Mouse (Mus musculus) limb, embryonic 12.5 days (tissue): ENCODE measurements at regions not wholly inside any gene's neighbourhood (a gene's known extent, or its start where the extent isn't known, plus 50 kb on each side); places are given as distances from the start of the nearest gene placed in this dataset.

Experiments
- ATAC-seq: fragments of 200-750 bp; cut with Nextera tagmentation; 2 replicates; pipeline ENCODE4 v1.8.0; 2017; ENCODE audit warnings: low read depth, moderate TSS enrichment; ENCODE audit not compliant: insufficient number of reproducible peaks, insufficient read depth, low FRiP score, low TSS enrichment
- H3K27ac ChIP-seq: fragments of 300-500 bp; sonication (generic); 2 replicates; pipeline ENCODE4 v1.5.1; 2016; ENCODE audit warnings: mild to moderate bottlenecking, moderate library complexity
- H3K27me3 ChIP-seq: fragments of 300-500 bp; sonication (generic); 2 replicates; pipeline ENCODE4 v1.6.1; 2016; ENCODE audit warnings: mild to moderate bottlenecking, moderate library complexity
- H3K36me3 ChIP-seq: fragments of 300-500 bp; sonication (generic); 2 replicates; pipeline ENCODE4 v1.6.1; 2016; ENCODE audit warnings: mild to moderate bottlenecking, moderate library complexity
- H3K4me1 ChIP-seq: fragments of 300-500 bp; sonication (generic); replicated peaks from 2 replicates; pipeline ENCODE4 v1.6.1; 2016
- H3K4me2 ChIP-seq: fragments of 300-500 bp; sonication (generic); 2 replicates; pipeline ENCODE4 v1.6.1; 2016; ENCODE audit warnings: mild to moderate bottlenecking, moderate library complexity
- H3K4me3 ChIP-seq: fragments of 300-500 bp; sonication (generic); replicated peaks from 2 replicates; pipeline ENCODE4 v1.5.1; 2016; ENCODE audit warnings: mild to moderate bottlenecking
- H3K9ac ChIP-seq: fragments of 300-500 bp; sonication (generic); replicated peaks from 2 replicates; pipeline ENCODE4 v1.6.1; 2016; ENCODE audit warnings: mild to moderate bottlenecking, moderate library complexity
- H3K9me3 ChIP-seq: fragments of 300-500 bp; sonication (generic); 2 replicates; pipeline ENCODE4 v1.6.1; 2016; ENCODE audit warnings: mild to moderate bottlenecking, moderate library complexity
- WGBS: fragments of 180-500 bp; shearing (Covaris S2); methylation state at CpG from one replicate; pipeline ENCODE4 v1.1.7; 2016; 5-methylcytosine and 5-hydroxymethylcytosine counted together

GRCm38 (mm10) chr13:47869670-47870532 is 391.1 kb upstream of the Id4 start:
- no peaks in the 10 kb centered on the region for H3K36me3 ChIP-seq
- H3K9ac ChIP-seq = no peak overlapping the region
- no peak overlapping the region; the same call in 1 of the 2 replicates for H3K4me2 ChIP-seq
- H3K4me1 ChIP-seq = peaks cover 5% of the 10 kb centered on the region
- no peaks in the 10 kb centered on the region; the same call in 1 of the 2 replicates for H3K27me3 ChIP-seq
- H3K4me3 ChIP-seq = no peak overlapping the region
- WGBS = 55% methylated on average over 10 of the region's 10 CpGs
- ATAC-seq = no peak
- no peaks in the 10 kb centered on the region for H3K9me3 ChIP-seq
- H3K27ac ChIP-seq = peak overlapping the region; percentile 17; the same call in 1 of the 2 replicates

- H3K4me3 ChIP-seq = no peak overlapping the region
- H3K36me3 ChIP-seq = no peaks in the 10 kb centered on the region
- H3K9ac ChIP-seq = no peak overlapping the region
- 61% methylated on average over 11 of the region's 11 CpGs for WGBS
- no peak overlapping the region for H3K27ac ChIP-seq
- no peak overlapping the region for H3K4me2 ChIP-seq
- H3K9me3 ChIP-seq = no peaks in the 10 kb centered on the region
- H3K4me1 ChIP-seq = peaks cover 5% of the 10 kb centered on the region
- no peaks in the 10 kb centered on the region; the same call in 1 of the 2 replicates for H3K27me3 ChIP-seq
- ATAC-seq = no peak
Observed at GRCm38 (mm10) chr13:47872645-47873044, 388.4 kb upstream of the Id4 start.

GRCm38 (mm10) chr13:47892569-47892968 is 368.5 kb upstream of the Id4 start:
- no peaks in the 10 kb centered on the region for H3K4me1 ChIP-seq
- WGBS = 85% methylated on average over 4 of the region's 4 CpGs

GRCm38 (mm10) chr13:47894331-47894730 is 366.7 kb upstream of the Id4 start:
- Histone ChIP-seq H3K4me1 (no peaks in the 10 kb centered on the region), H3K27me3 (no peaks in the 10 kb centered on the region), H3K4me3 (no peak overlapping the region), H3K4me2 (no peak overlapping the region), H3K36me3 (no peaks in the 10 kb centered on the region), H3K27ac (no peak overlapping the region), H3K9me3 (0 out of 2 replicates have a peak, but pooled peaks cover 3% of the 10 kb centered on the region), H3K9ac (no peak overlapping the region)
- ATAC-seq = no peak
- WGBS = 82% methylated on average over 1 of the region's 1 CpGs

More at GRCm38 (mm10) chr13:47892569-47892968, 368.5 kb upstream of the Id4 start:
- H3K27ac ChIP-seq = no peak overlapping the region
- H3K9ac ChIP-seq = no peak overlapping the region
- ATAC-seq = no peak
- H3K9me3 ChIP-seq = no peaks in the 10 kb centered on the region
- H3K36me3 ChIP-seq = no peaks in the 10 kb centered on the region
- H3K4me2 ChIP-seq = no peak overlapping the region
- no peaks in the 10 kb centered on the region for H3K27me3 ChIP-seq
- no peak overlapping the region for H3K4me3 ChIP-seq

GRCm38 (mm10) chr13:47895256-47895655 is 365.8 kb upstream of the Id4 start:
- H3K36me3 ChIP-seq = no peaks in the 10 kb centered on the region
- H3K4me2 ChIP-seq = no peak overlapping the region
- H3K9me3 ChIP-seq = 0 out of 2 replicates have a peak, but pooled peaks cover 3% of the 10 kb centered on the region
- WGBS = 85% methylated on average over 6 of the region's 6 CpGs
- H3K27me3 ChIP-seq = no peaks in the 10 kb centered on the region
- no peak overlapping the region for H3K9ac ChIP-seq
- H3K4me3 ChIP-seq = no peak overlapping the region
- no peaks in the 10 kb centered on the region for H3K4me1 ChIP-seq
- ATAC-seq = no peak
- H3K27ac ChIP-seq = no peak overlapping the region

- Histone ChIP-seq H3K27ac (no peak overlapping the region), H3K9ac (no peak overlapping the region), H3K27me3 (no peaks in the 10 kb centered on the region), H3K4me1 (no peaks in the 10 kb centered on the region), H3K9me3 (0 out of 2 replicates have a peak, but pooled peaks cover 3% of the 10 kb centered on the region), H3K4me2 (no peak overlapping the region), H3K36me3 (no peaks in the 10 kb centered on the region), H3K4me3 (no peak overlapping the region)
- ATAC-seq = no peak
- WGBS = 89% methylated on average over 4 of the region's 4 CpGs
Observed at GRCm38 (mm10) chr13:47896646-47897045, 364.4 kb upstream of the Id4 start.

GRCm38 (mm10) chr13:47909851-47910530 is 351.0 kb upstream of the Id4 start:
- no peak overlapping the region for H3K9ac ChIP-seq

GRCm38 (mm10) chr13:47910531-47910910 is 350.5 kb upstream of the Id4 start:
- 80% methylated on average over 3 of the region's 3 CpGs for WGBS
- no peak overlapping the region for H3K27ac ChIP-seq
- no peaks in the 10 kb centered on the region for H3K36me3 ChIP-seq
- ATAC-seq = no peak
- H3K9ac ChIP-seq = no peak overlapping the region
- no peak overlapping the region for H3K4me3 ChIP-seq
- no peak overlapping the region for H3K4me2 ChIP-seq
- H3K27me3 ChIP-seq = no peaks in the 10 kb centered on the region
- no peaks in the 10 kb centered on the region for H3K4me1 ChIP-seq
- H3K9me3 ChIP-seq = no peaks in the 10 kb centered on the region

More at GRCm38 (mm10) chr13:47909851-47910530, 351.0 kb upstream of the Id4 start:
- no peaks in the 10 kb centered on the region for H3K36me3 ChIP-seq
- WGBS = 86% methylated on average over 9 of the region's 9 CpGs
- ATAC-seq = no peak
- H3K9me3 ChIP-seq = no peaks in the 10 kb centered on the region
- H3K27ac ChIP-seq = no peak overlapping the region
- H3K4me2 ChIP-seq = no peak overlapping the region
- no peak overlapping the region for H3K4me3 ChIP-seq
- H3K4me1 ChIP-seq = no peaks in the 10 kb centered on the region
- no peaks in the 10 kb centered on the region for H3K27me3 ChIP-seq

GRCm38 (mm10) chr13:47916456-47916855 is 344.6 kb upstream of the Id4 start:
- H3K27ac ChIP-seq = no peak overlapping the region
- 81% methylated on average over 8 of the region's 8 CpGs for WGBS
- no peak overlapping the region for H3K4me3 ChIP-seq
- no peaks in the 10 kb centered on the region for H3K4me1 ChIP-seq
- H3K27me3 ChIP-seq = no peaks in the 10 kb centered on the region
- H3K9ac ChIP-seq = no peak overlapping the region
- H3K36me3 ChIP-seq = no peaks in the 10 kb centered on the region
- no peak for ATAC-seq
- H3K9me3 ChIP-seq = 0 out of 2 replicates have a peak, but pooled peaks cover 4% of the 10 kb centered on the region
- no peak overlapping the region for H3K4me2 ChIP-seq

GRCm38 (mm10) chr13:47917370-47917769 is 343.7 kb upstream of the Id4 start:
- no peak for ATAC-seq

GRCm38 (mm10) chr13:47921044-47921443 is 340.0 kb upstream of the Id4 start:
- no peak overlapping the region for H3K9ac ChIP-seq
- no peak overlapping the region for H3K4me2 ChIP-seq
- H3K27me3 ChIP-seq = no peaks in the 10 kb centered on the region
- H3K4me3 ChIP-seq = no peak overlapping the region
- H3K36me3 ChIP-seq = no peaks in the 10 kb centered on the region
- H3K4me1 ChIP-seq = no peaks in the 10 kb centered on the region
- H3K27ac ChIP-seq = no peak overlapping the region
- no peak for ATAC-seq
- H3K9me3 ChIP-seq = 0 out of 2 replicates have a peak, but pooled peaks cover 4% of the 10 kb centered on the region
- 64% methylated on average over 5 of the region's 5 CpGs for WGBS

More at GRCm38 (mm10) chr13:47917370-47917769, 343.7 kb upstream of the Id4 start:
- no peak overlapping the region for H3K9ac ChIP-seq
- 0 out of 2 replicates have a peak, but pooled peaks cover 4% of the 10 kb centered on the region for H3K9me3 ChIP-seq
- H3K36me3 ChIP-seq = no peaks in the 10 kb centered on the region
- no peak overlapping the region for H3K4me2 ChIP-seq
- H3K27me3 ChIP-seq = no peaks in the 10 kb centered on the region
- no peak overlapping the region for H3K4me3 ChIP-seq
- 93% methylated on average over 3 of the region's 3 CpGs for WGBS
- no peaks in the 10 kb centered on the region for H3K4me1 ChIP-seq
- no peak overlapping the region for H3K27ac ChIP-seq
